Mouse (Mus musculus): ENCODE data around the gene Card19.

Gene Card19

GRCm38 (mm10) chr13:49215504-49216219 is at the start of gene Card19:
Gene Card19 (minus strand): TSS chr13:49216037.
- DNase-seq (ENCODE audit: low spot score), result peak; percentile 98

- no peak for DNase-seq (ENCODE audit: low spot score)
These were observed 44.3 kb upstream of the Card19 start for GRCm38 (mm10) chr13:49260036-49260722.

- DNase-seq (ENCODE audit: low spot score), result no peak
These were observed 42.0 kb upstream of the Card19 start for GRCm38 (mm10) chr13:49257819-49258313.

- DNase-seq (ENCODE audit: low spot score), result no peak
These were observed 36.9 kb upstream of the Card19 start for GRCm38 (mm10) chr13:49252746-49253145.

- no peak for DNase-seq (ENCODE audit: low spot score)
These were observed 36.3 kb upstream of the Card19 start for GRCm38 (mm10) chr13:49252113-49252512.

GRCm38 (mm10) chr13:49250716-49251517 is 35.1 kb upstream of the Card19 start:
- no peak for DNase-seq (ENCODE audit: low spot score)

GRCm38 (mm10) chr13:49249634-49250033 is 33.8 kb upstream of the Card19 start:
- no peak for DNase-seq (ENCODE audit: low spot score)

- no peak for DNase-seq (ENCODE audit: low spot score)
These were observed 33.1 kb upstream of the Card19 start for GRCm38 (mm10) chr13:49248923-49249322.

- DNase-seq (ENCODE audit: low spot score), result no peak
These were observed 32.6 kb upstream of the Card19 start, which contains the start of gene Susd3 for GRCm38 (mm10) chr13:49248467-49248862. Gene Susd3 (minus strand): TSS chr13:49248706.

GRCm38 (mm10) chr13:49247740-49248466 is 32.1 kb upstream of the Card19 start:
- DNase-seq (ENCODE audit: low spot score), result no peak

GRCm38 (mm10) chr13:49247232-49247739 is 31.4 kb upstream of the Card19 start:
- DNase-seq (ENCODE audit: low spot score), result no peak

GRCm38 (mm10) chr13:49246626-49247025 is 30.8 kb upstream of the Card19 start:
- DNase-seq (ENCODE audit: low spot score), result no peak

GRCm38 (mm10) chr13:49246011-49246410 is 30.2 kb upstream of the Card19 start:
- no peak for DNase-seq (ENCODE audit: low spot score)

GRCm38 (mm10) chr13:49245251-49245650 is 29.4 kb upstream of the Card19 start:
- no peak for DNase-seq (ENCODE audit: low spot score)

GRCm38 (mm10) chr13:49243492-49243891 is 27.7 kb upstream of the Card19 start:
- no peak for DNase-seq (ENCODE audit: low spot score)

- DNase-seq (ENCODE audit: low spot score), result no peak
These were observed 26.7 kb upstream of the Card19 start for GRCm38 (mm10) chr13:49242321-49243065.

- DNase-seq (ENCODE audit: low spot score), result no peak
These were observed 22.9 kb upstream of the Card19 start for GRCm38 (mm10) chr13:49238737-49239136.

GRCm38 (mm10) chr13:49237617-49238016 is 21.8 kb upstream of the Card19 start:
- DNase-seq (ENCODE audit: low spot score), result no peak

- no peak for DNase-seq (ENCODE audit: low spot score)
These were observed 18.9 kb upstream of the Card19 start for GRCm38 (mm10) chr13:49234711-49235110.

GRCm38 (mm10) chr13:49233792-49234572 is 18.1 kb upstream of the Card19 start:
- DNase-seq (ENCODE audit: low spot score), result no peak
